Mouse (Mus musculus) lung, embryonic 15.5 days (tissue): ENCODE results near the gene Enox1. TPM values are rescaled to one million over a fixed set of nuclear protein-coding genes. Genes with fewer than 3 reads are reported as not detected.

ENCODE experiments used
- ATAC-seq: fragments of 200-750 bp; cut with Nextera tagmentation; 2 replicates; pipeline ENCODE4 v1.8.0; 2017; ENCODE audit warnings: moderate number of reproducible peaks, borderline replicate concordance; ENCODE audit not compliant: low FRiP score, low TSS enrichment; ENCODE audit errors: extremely low read depth
- H3K27ac ChIP-seq: fragments of 300-500 bp; sonication (generic); 2 replicates; pipeline ENCODE4 v1.5.1; 2015; ENCODE audit warnings: moderate library complexity, mild to moderate bottlenecking, inconsistent platforms
- H3K27me3 ChIP-seq: fragments of 300-500 bp; sonication (generic); 2 replicates; pipeline ENCODE4 v1.6.1; 2015; ENCODE audit warnings: inconsistent platforms
- H3K36me3 ChIP-seq: fragments of 300-500 bp; sonication (generic); 2 replicates; pipeline ENCODE4 v1.6.1; 2015; ENCODE audit warnings: inconsistent platforms
- H3K4me1 ChIP-seq: fragments of 300-500 bp; sonication (generic); 2 replicates; pipeline ENCODE4 v1.6.1; 2015; ENCODE audit warnings: inconsistent platforms
- H3K4me2 ChIP-seq: fragments of 300-500 bp; sonication (generic); 2 replicates; pipeline ENCODE4 v1.6.1; 2015; ENCODE audit warnings: inconsistent platforms, mild to moderate bottlenecking, moderate library complexity
- H3K4me3 ChIP-seq: fragments of 300-500 bp; sonication (generic); 2 replicates; pipeline ENCODE4 v1.5.1; 2015; ENCODE audit warnings: mild to moderate bottlenecking, inconsistent platforms
- H3K9ac ChIP-seq: fragments of 300-500 bp; sonication (generic); 2 replicates; pipeline ENCODE4 v1.6.1; 2015; ENCODE audit warnings: inconsistent platforms
- H3K9me3 ChIP-seq: fragments of 300-500 bp; sonication (generic); 2 replicates; pipeline ENCODE4 v1.6.1; 2016; ENCODE audit warnings: inconsistent platforms
- WGBS: fragments of 180-500 bp; shearing (Covaris S2); methylation state at CpG from one replicate; pipeline ENCODE4 v1.1.7; 2015; 5-methylcytosine and 5-hydroxymethylcytosine counted together
- polyA plus RNA-seq: library from polyadenylated mRNA; unstranded; fragments of >200 nt; fragmentation: Nextera tagmentation; extraction: Ambion mirVana; gene quantifications from 2 replicates; pipeline ENCODE4 v1.2.1, GENCODE M21; 2015

Enox1 gene
- polyA plus RNA-seq, 1 experiment from 2014 or later, result 3.3 TPM

DNA sequence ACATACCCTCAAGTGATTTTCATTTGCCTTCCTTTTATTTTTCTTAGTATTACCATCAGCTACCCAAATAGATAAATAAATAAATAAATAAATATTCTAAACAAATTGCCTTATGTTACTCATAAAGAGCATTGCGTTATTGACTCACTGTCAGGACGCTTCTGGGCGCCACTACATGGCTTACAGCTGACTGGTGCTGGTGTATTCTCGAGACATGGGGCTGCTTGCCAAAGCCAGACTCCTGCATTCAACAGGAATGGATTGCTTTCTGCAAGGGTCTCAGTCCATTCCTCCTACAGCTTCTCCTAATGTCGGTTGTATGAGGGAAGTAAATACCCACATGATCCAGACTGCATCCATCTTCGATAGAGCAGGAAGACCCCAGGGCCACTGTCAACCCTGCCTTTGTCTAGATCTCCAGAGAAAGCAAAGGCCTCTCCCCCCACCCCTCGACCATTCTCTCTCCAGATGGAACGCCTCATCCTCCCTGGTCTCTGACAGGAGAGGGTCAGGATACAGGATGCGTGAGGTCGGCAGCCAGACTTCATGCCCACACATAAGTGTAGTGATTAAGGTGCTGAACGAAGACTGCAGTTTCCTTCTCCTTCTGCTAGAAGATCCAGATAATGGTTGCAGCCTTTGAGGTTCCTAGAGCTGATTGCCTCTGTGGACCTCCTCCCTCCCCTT, 318.7 kb downstream of the Enox1 start:
- 33% methylated on average over 11 of the region's 11 CpGs for WGBS
- Histone ChIP-seq H3K9ac (no peak overlapping the region), H3K9me3 (no peaks in the 10 kb centered on the region), H3K36me3 (no peaks in the 10 kb centered on the region), H3K27ac (no peak overlapping the region), H3K4me3 (no peak overlapping the region), H3K27me3 (no peaks in the 10 kb centered on the region), H3K4me2 (no peak overlapping the region), H3K4me1 (no peaks in the 10 kb centered on the region)
- ATAC-seq, result peak; percentile 57; the same call in 1 of the 2 replicates

DNA sequence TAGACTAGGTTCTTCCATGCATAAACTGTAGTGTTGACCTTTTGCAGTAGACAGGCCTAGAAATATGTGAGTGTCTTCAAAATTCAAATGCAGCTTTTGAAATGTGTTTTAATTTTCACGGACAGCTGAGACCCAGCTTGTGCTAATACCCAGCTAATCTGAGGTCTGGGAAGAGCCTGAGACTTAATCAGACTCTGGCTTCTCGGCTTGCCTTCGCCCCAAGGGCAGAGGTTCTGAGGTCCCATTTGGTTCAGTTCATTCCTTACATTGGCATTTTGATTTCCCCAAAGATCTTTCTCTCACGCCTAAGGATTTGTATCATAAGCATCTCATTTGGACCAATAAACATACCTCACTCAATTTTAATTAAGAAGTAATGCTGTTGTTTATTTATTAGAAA, 321.1 kb downstream of the Enox1 start:
- Histone ChIP-seq H3K27ac (no peak overlapping the region), H3K4me3 (no peak overlapping the region), H3K4me2 (no peak overlapping the region), H3K36me3 (no peaks in the 10 kb centered on the region), H3K9me3 (no peaks in the 10 kb centered on the region), H3K9ac (no peak overlapping the region), H3K4me1 (no peaks in the 10 kb centered on the region), H3K27me3 (no peaks in the 10 kb centered on the region)
- no peak for ATAC-seq
- 82% methylated on average over 4 of the region's 4 CpGs for WGBS

DNA sequence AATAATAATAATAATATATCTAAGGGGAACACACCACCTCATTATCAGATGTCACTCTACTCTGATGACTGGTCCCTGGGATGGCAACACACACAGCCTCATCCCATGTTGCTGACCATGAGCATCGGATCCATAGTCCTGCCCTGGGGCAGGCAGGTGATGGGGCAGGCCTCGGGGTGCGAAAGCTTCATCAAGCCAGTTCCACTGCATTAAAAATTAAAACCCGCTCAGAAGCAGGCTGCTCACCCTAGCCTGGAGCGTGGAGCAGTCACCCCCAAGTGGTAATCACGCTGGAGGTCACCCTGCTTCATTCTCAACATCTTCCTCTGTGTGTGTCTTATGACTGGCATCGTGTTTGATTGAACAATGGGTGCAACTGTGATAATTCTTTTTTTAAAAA, 321.6 kb downstream of the Enox1 start:
- no peak; the same call in 1 of the 2 replicates for ATAC-seq
- H3K4me3 ChIP-seq, result no peak overlapping the region
- H3K27me3 ChIP-seq, result no peaks in the 10 kb centered on the region
- H3K9ac ChIP-seq, result no peak overlapping the region
- H3K9me3 ChIP-seq, result no peaks in the 10 kb centered on the region
- no peak overlapping the region for H3K27ac ChIP-seq
- WGBS, result 86% methylated on average over 7 of the region's 7 CpGs
- no peak overlapping the region for H3K4me2 ChIP-seq
- H3K4me1 ChIP-seq, result no peaks in the 10 kb centered on the region
- no peaks in the 10 kb centered on the region for H3K36me3 ChIP-seq

DNA sequence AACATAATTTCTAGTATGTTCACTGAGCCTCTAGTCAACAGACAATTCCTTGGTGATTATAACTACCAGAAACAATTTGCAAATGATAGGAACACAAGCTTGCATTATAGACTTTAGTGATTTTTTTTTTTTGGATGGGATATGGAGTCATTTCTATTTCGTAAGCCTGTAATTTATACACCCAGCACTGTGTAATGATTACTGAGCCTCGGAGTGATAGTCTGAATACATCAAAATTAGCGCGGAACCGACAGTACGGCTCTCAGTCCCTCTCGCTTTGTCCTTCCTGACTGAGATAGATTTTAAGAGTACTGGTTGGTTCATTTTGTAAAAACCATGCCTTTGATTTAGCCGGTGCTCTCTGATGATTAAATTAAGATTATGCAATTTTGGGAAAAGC, 322.1 kb downstream of the Enox1 start:
- 87% methylated on average over 8 of the region's 8 CpGs for WGBS

DNA sequence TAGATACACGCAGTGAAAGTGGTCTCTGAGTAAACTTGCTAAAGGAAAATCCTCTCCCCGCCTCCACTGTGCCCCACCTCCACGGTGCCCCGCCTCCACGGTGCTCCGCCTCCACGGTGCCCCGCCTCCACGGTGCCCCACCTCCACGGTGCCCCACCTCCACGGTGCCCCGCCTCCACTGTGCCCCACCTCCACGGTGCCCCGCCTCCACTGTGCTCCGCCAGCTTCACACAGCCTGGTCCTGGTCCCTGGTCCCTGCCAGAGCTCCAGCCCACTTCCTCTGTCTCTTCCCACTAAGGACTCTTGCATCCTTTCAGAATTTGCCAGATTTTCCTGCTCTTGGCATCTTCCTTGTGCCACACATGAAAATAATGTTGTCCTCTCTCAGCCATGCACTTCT, 326.5 kb downstream of the Enox1 start:
- WGBS, result 29% methylated on average over 14 of the region's 15 CpGs
- no peak for ATAC-seq
- Histone ChIP-seq H3K4me1 (0 out of 2 replicates have a peak, but pooled peaks cover 4% of the 10 kb centered on the region), H3K9ac (no peak overlapping the region), H3K36me3 (no peaks in the 10 kb centered on the region), H3K27me3 (no peaks in the 10 kb centered on the region), H3K4me3 (no peak overlapping the region), H3K4me2 (no peak overlapping the region), H3K9me3 (no peaks in the 10 kb centered on the region), H3K27ac (no peak overlapping the region)

More for the DNA sequence above, 322.1 kb downstream of the Enox1 start:
- H3K27me3 ChIP-seq, result no peaks in the 10 kb centered on the region
- H3K27ac ChIP-seq, result no peak overlapping the region
- no peak overlapping the region for H3K4me2 ChIP-seq
- H3K4me3 ChIP-seq, result no peak overlapping the region
- H3K9ac ChIP-seq, result no peak overlapping the region
- H3K36me3 ChIP-seq, result no peaks in the 10 kb centered on the region
- no peaks in the 10 kb centered on the region for H3K4me1 ChIP-seq
- ATAC-seq, result no peak
- no peaks in the 10 kb centered on the region for H3K9me3 ChIP-seq

DNA sequence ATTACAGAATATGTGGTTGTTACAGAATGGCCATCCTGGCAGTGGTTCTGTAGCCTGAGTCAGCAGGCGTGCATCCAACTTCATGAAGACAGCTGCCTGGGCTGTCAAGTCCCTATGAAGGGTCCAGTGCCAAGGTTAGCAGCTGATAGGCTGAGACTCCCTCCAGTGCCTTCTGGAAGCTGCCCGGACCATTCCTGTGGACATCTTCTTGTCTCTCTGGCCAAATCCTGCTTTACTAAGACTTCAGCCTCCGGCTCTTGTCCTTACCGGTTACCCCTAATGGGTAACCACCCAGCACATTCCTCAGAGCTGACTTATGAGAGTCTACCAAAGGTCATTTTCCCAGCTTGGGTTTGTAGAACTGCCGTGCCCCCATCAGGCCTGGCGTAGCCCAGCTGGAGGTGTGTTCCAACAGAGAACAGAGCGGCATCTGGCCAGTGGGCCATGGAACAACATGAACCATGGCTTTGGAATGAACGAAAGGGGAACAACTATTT, 328.4 kb downstream of the Enox1 start:
- Histone ChIP-seq H3K9me3 (no peaks in the 10 kb centered on the region), H3K27ac (no peak overlapping the region), H3K36me3 (no peaks in the 10 kb centered on the region), H3K4me2 (no peak overlapping the region), H3K4me1 (0 out of 2 replicates have a peak, but pooled peaks cover 4% of the 10 kb centered on the region), H3K9ac (no peak overlapping the region), H3K4me3 (no peak overlapping the region), H3K27me3 (no peaks in the 10 kb centered on the region)
- WGBS, result 67% methylated on average over 8 of the region's 8 CpGs
- peak; percentile 27; the same call in 1 of the 2 replicates for ATAC-seq

DNA sequence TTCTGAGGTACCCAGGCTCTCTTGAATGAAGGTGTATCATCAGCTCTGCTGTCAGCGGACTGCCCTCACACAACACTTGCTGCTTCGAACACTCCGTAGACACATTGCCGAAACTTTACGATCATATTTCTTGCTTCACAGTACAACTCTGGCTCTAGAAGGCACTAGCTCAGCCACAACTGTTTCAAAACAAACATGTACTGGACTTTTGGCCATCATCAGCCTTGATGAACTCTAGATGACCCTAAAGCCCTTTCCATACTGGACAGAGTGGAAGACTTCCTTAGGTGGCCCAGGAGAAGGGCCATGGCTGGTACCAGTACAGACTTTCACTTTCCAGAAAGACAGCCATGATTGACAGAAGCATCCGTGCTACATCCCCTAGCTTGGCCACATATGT, 334.1 kb downstream of the Enox1 start:
- H3K4me3 ChIP-seq, result no peak overlapping the region
- no peaks in the 10 kb centered on the region for H3K36me3 ChIP-seq
- no peak overlapping the region for H3K27ac ChIP-seq
- no peaks in the 10 kb centered on the region for H3K27me3 ChIP-seq
- H3K4me2 ChIP-seq, result no peak overlapping the region
- 92% methylated on average over 6 of the region's 6 CpGs for WGBS
- no peak overlapping the region for H3K9ac ChIP-seq
- no peak for ATAC-seq
- H3K4me1 ChIP-seq, result no peaks in the 10 kb centered on the region
- H3K9me3 ChIP-seq, result no peaks in the 10 kb centered on the region

DNA sequence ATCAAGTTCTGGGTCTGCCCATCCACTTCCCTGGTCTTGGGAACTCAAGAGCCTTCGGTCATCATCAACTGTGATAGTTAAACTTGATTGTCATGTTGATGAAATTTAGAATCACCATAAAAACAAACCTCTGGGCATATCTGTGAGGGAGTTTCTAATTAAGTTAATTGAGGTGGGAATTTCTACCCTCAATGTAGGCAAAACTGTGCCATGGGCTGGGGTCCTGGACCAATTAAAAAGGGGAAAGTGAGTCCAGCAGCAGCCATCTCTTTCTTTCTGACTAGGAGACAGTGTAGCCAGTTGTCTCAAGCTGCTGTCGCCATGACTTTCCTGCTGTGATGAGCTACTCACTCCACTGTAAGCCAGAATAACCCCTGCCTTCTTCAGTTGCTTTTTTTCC, 335.2 kb downstream of the Enox1 start:
- Histone ChIP-seq H3K36me3 (no peaks in the 10 kb centered on the region), H3K27ac (no peak overlapping the region), H3K4me2 (no peak overlapping the region), H3K9ac (no peak overlapping the region), H3K27me3 (no peaks in the 10 kb centered on the region), H3K9me3 (no peaks in the 10 kb centered on the region), H3K4me1 (no peaks in the 10 kb centered on the region), H3K4me3 (no peak overlapping the region)
- WGBS, result 88% methylated on average over 2 of the region's 2 CpGs
- ATAC-seq, result no peak

DNA sequence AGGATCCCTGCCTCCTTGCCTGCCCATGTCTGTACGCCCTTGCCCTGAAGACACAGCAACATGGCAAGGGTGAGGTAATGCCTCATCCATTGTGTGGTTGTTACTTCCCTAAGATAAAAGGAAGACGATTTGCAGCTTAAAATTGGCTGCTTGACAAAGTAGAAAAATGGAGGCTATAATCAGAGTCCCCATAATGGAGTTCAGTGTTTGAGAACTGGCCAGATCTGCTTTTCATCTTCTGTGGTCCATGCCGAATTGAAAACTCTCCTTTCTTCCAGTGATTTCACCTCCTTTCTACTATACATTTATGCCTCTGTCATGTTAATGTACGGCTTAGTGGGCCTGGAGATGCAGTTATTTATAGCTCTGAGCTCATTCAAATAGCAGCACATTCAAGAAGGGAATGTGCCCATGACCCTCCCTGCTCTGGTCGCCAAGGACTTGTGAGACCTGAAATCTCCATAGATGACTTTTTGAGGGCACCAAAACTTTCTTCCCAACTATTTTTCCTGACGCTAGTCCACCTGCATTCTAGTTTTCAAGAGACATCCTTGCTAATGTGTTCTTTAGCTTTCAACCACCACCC, 343.5 kb downstream of the Enox1 start:
- WGBS, result 57% methylated on average over 6 of the region's 6 CpGs
- Histone ChIP-seq H3K4me3 (no peak overlapping the region), H3K27ac (no peak overlapping the region), H3K9me3 (no peaks in the 10 kb centered on the region), H3K36me3 (no peaks in the 10 kb centered on the region), H3K27me3 (no peaks in the 10 kb centered on the region), H3K4me1 (no peaks in the 10 kb centered on the region), H3K4me2 (no peak overlapping the region), H3K9ac (no peak overlapping the region)
- ATAC-seq, result no peak

DNA sequence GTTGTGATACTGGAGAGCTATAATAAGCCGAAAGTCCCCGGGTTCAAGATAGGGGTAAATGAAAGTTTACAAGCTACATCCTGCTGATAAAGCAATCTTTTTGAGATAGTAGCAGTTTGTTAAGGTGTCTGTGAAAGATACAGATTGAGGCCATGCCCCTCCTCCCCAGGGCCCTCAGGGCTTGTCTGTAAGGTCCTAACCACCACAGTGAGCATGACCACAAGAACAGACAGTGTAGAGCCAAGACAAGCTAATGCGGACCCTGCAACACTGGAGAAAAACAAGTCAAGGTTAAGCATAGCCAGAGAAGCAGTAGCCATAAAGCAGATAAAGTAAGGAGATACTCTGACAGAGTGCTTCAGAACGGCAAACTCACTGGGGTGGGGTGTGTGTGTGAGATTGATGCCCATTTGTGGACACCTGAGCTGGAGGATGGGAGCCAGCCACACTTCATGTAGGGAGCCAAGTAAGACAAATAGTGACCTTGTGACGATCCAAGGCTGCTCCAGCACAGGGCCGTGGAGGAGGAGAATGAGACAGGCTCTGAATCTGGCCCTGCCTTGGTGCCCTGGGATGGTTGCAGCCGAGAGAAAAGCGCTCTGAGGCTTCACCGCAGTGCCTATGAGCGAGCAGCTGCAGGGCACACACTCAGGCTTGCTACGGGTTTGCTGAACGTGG, 348.0 kb downstream of the Enox1 start:
- WGBS, result 47% methylated on average over 12 of the region's 12 CpGs
- Histone ChIP-seq H3K9me3 (no peaks in the 10 kb centered on the region), H3K4me3 (no peak overlapping the region), H3K27ac (no peak overlapping the region), H3K4me2 (no peak overlapping the region), H3K27me3 (no peaks in the 10 kb centered on the region), H3K4me1 (no peaks in the 10 kb centered on the region), H3K36me3 (no peaks in the 10 kb centered on the region), H3K9ac (no peak overlapping the region)
- no peak for ATAC-seq

DNA sequence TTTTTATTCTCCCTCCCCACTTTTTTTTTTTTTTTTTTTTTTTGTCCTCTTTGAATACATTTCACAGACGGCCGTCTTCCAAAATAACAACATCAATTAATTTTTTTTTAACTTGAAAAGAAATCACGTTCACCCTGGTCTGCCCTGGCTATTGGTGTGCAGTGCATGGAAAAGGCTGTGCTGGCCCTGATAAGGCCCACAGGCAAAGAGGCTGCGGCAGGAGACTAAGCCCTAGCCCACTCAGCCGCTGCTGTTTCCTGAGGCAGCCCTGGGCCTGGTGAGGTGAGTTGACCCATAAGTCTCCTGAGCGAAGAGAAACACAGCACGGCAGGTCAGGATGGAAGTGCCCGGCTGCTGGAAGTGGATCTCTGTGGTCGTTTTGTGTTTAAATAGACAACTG, 349.8 kb downstream of the Enox1 start:
- no peak overlapping the region for H3K4me2 ChIP-seq
- no peaks in the 10 kb centered on the region for H3K4me1 ChIP-seq
- no peak overlapping the region for H3K9ac ChIP-seq
- no peaks in the 10 kb centered on the region for H3K27me3 ChIP-seq
- no peaks in the 10 kb centered on the region for H3K36me3 ChIP-seq
- H3K9me3 ChIP-seq, result no peaks in the 10 kb centered on the region
- no peak for ATAC-seq
- no peak overlapping the region for H3K4me3 ChIP-seq
- no peak overlapping the region for H3K27ac ChIP-seq
- 58% methylated on average over 9 of the region's 9 CpGs for WGBS

DNA sequence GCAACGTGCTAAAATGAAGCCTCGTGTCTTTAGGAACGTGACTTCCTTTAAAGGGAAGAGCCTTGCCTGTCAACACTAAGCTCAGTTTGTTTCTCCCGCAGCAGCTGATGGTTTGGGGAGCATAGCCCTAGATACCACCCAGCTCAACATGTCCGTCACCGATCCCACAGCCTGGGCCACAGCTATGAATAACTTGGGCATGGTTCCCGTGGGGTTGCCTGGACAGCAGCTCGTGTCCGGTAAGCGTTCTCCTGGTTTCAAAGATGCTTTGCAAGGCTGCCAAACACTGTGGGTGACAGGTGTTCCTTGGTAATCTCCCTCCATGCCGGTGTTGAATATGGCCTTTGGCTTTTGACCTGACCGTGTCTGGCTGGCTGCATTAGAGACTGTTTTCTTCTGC, 351.5 kb downstream of the Enox1 start:
- no peaks in the 10 kb centered on the region for H3K36me3 ChIP-seq
- WGBS, result 56% methylated on average over 12 of the region's 12 CpGs
- H3K4me3 ChIP-seq, result no peak overlapping the region
- H3K4me1 ChIP-seq, result no peaks in the 10 kb centered on the region
- H3K4me2 ChIP-seq, result no peak overlapping the region
- no peaks in the 10 kb centered on the region for H3K27me3 ChIP-seq
- H3K27ac ChIP-seq, result no peak overlapping the region
- ATAC-seq, result no peak
- no peak overlapping the region for H3K9ac ChIP-seq
- H3K9me3 ChIP-seq, result no peaks in the 10 kb centered on the region
